In the genomic region with DNA sequence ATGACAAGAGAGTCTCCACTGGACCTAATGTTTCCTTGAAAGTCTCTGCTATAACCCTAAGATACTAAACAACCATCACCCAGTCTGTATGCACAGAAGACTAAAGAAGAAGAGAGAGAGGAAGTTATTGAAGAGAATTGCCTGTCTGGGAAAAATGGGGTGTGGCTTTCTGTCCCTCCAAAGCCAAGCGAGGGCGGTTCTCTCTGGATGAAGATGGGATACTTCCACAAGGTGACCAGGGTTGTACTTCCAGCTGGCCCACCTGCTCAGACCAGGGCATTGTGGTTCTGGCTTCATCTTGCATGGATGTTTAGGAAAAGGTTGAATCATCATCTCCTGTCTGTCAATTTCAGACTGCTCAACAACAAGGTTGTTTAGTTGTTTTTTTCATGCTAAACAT, we compare ENCODE assay signal across 16 mouse cellular contexts.
"Had no signal": no experiment of that assay in that cellular context is flagged by ENCODE, and none has a peak within 500 bp of the region (broad histone marks: within the 10 kb centered on the region; RNA-seq: fewer than 3 reads in every experiment).

No protein-coding gene starts in this region.

- H3K4me2 ChIP-seq: neural tube, embryonic 13.5 days; neural tube, embryonic 15.5 days; stomach, embryonic 15.5 days had no signal

- H3K4me1 ChIP-seq: neural tube, embryonic 13.5 days; neural tube, embryonic 15.5 days; stomach, embryonic 15.5 days had no signal

- H3K36me3 ChIP-seq: neural tube, embryonic 13.5 days; neural tube, embryonic 15.5 days; stomach, embryonic 15.5 days had no signal

- H3K27me3 ChIP-seq: neural tube, embryonic 13.5 days; neural tube, embryonic 15.5 days; stomach, embryonic 15.5 days had no signal

- H3K9ac ChIP-seq: neural tube, embryonic 13.5 days; neural tube, embryonic 15.5 days; stomach, embryonic 15.5 days had no signal

- H3K27ac ChIP-seq: neural tube, embryonic 13.5 days; neural tube, embryonic 15.5 days; stomach, embryonic 15.5 days; stomach, postnatal 0 days had no signal

- DNase-seq: retina, postnatal 1 day; right cerebral cortex, adult 18-20 months; right cerebral cortex, postnatal 14 days; right cerebral cortex, postnatal 25 days; right cerebral cortex, postnatal 4 days; spleen, adult 18-20 months; thymus, adult 18-20 months; thymus, adult 2 months; thymus, postnatal 14 days; thymus, postnatal 25 days; thymus, postnatal 36 days; thymus, postnatal 4 days had no signal

- H3K9me3 ChIP-seq: neural tube, embryonic 13.5 days; neural tube, embryonic 15.5 days; stomach, embryonic 15.5 days had no signal

- H3K4me3 ChIP-seq: neural tube, embryonic 13.5 days; neural tube, embryonic 15.5 days; stomach, embryonic 15.5 days had no signal
